ENCODE assay signal across 17 mouse cellular contexts in genomic region chr16:73946171-73946570, GRCm38 (mm10).
"Had no signal": no experiment of that assay in that cellular context is flagged by ENCODE, and none has a peak within 500 bp of the region (broad histone marks: within the 10 kb centered on the region; RNA-seq: fewer than 3 reads in every experiment).

No protein-coding gene starts in this region.

- DNase-seq: kidney, adult 8-10 months; kidney, postnatal 25 days; layer of hippocampus, adult 9-11 months; layer of hippocampus, postnatal 36 days; liver; liver, embryonic 13.5 days; liver, postnatal 0 days; lung, postnatal 14 days; right cerebral cortex, postnatal 4 days; thymus, adult 18-20 months; thymus, postnatal 14 days had no signal

- H3K36me3 ChIP-seq: liver, embryonic 13.5 days; lung, embryonic 15.5 days; neural tube, embryonic 15.5 days had no signal

- H3K27me3 ChIP-seq: limb, embryonic 12.5 days; liver, embryonic 13.5 days; lung, embryonic 15.5 days; megakaryocyte, embryonic 14.5 days; neural tube, embryonic 15.5 days had no signal

- H3K4me3 ChIP-seq: limb, embryonic 12.5 days; liver, embryonic 13.5 days; lung, embryonic 15.5 days; megakaryocyte, embryonic 14.5 days; neural tube, embryonic 15.5 days had no signal

- H3K4me2 ChIP-seq: limb, embryonic 12.5 days; liver, embryonic 13.5 days; lung, embryonic 15.5 days; midbrain, embryonic 11.5 days; neural tube, embryonic 15.5 days had no signal

- H3K4me1 ChIP-seq: limb, embryonic 12.5 days; liver, embryonic 13.5 days; lung, embryonic 15.5 days; megakaryocyte, embryonic 14.5 days; neural tube, embryonic 15.5 days had no signal

- H3K27ac ChIP-seq: limb, embryonic 12.5 days; liver, embryonic 13.5 days; lung, embryonic 15.5 days; macrophage; neural tube, embryonic 15.5 days had no signal

- H3K9me3 ChIP-seq: limb, embryonic 12.5 days; liver, embryonic 13.5 days; lung, embryonic 15.5 days; neural tube, embryonic 15.5 days had no signal
